Mouse (Mus musculus) splenic B cell, adult 2 months (primary cell): ENCODE data around the gene Slc30a1.

Experiments
- DNase-seq: peaks from one replicate; pipeline ENCODE4 v3.0.0-alpha.2; 2011; ENCODE audit warnings: low read depth, low spot score
- H3K27me3 ChIP-seq: 2 replicates; pipeline ENCODE4 v1.6.1; 2012; ENCODE audit warnings: mild to moderate bottlenecking, low read length, moderate library complexity, mixed read lengths; ENCODE audit not compliant: control insufficient read depth, poor library complexity, insufficient read depth, severe bottlenecking
- H3K36me3 ChIP-seq: 2 replicates; pipeline ENCODE4 v1.6.1; 2012; ENCODE audit warnings: mild to moderate bottlenecking, low read length, moderate library complexity, mixed read lengths; ENCODE audit not compliant: control insufficient read depth, poor library complexity, insufficient read depth, severe bottlenecking

The Slc30a1 gene

GRCm38 (mm10) chr1:191906571-191907430, at the start of gene Slc30a1:
Gene Slc30a1, plus strand, starts transcription at chr1:191906767.
- H3K36me3 ChIP-seq = peaks cover 3% of the 10 kb centered on the region; the same call in 1 of the 2 replicates
- DNase-seq = peak; percentile 98
- no peaks in the 10 kb centered on the region for H3K27me3 ChIP-seq

- DNase-seq = no peak
- Histone ChIP-seq H3K27me3 (no peaks in the 10 kb centered on the region), H3K36me3 (no peaks in the 10 kb centered on the region)
These were observed 49.5 kb upstream of the Slc30a1 start for GRCm38 (mm10) chr1:191856886-191857651.

GRCm38 (mm10) chr1:191858136-191858535, 48.4 kb upstream of the Slc30a1 start:
- H3K27me3 ChIP-seq = no peaks in the 10 kb centered on the region
- no peak for DNase-seq
- no peaks in the 10 kb centered on the region for H3K36me3 ChIP-seq

- Histone ChIP-seq H3K36me3 (no peaks in the 10 kb centered on the region), H3K27me3 (no peaks in the 10 kb centered on the region)
- no peak for DNase-seq
These were observed 46.7 kb upstream of the Slc30a1 start for GRCm38 (mm10) chr1:191859847-191860246.

DNA sequence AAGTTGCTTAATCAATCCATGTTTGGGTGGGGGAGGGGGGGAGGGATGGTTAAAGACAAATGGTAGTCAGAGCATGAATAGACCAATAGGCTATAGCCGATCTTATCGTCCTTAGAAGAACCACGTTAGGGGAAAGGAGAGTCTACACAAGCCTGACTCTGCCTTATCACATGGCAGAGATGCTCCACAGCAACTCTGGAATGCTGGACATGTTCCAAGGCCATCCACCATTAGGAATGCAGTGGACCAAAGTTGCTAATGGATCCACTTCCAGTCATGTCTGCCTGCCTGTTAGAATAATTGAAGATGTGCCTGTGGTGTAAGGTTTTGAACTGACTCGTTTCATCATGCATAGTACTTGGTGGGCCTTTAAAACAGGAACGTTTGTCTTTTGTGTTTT, 45.3 kb upstream of the Slc30a1 start:
- DNase-seq = no peak

DNA sequence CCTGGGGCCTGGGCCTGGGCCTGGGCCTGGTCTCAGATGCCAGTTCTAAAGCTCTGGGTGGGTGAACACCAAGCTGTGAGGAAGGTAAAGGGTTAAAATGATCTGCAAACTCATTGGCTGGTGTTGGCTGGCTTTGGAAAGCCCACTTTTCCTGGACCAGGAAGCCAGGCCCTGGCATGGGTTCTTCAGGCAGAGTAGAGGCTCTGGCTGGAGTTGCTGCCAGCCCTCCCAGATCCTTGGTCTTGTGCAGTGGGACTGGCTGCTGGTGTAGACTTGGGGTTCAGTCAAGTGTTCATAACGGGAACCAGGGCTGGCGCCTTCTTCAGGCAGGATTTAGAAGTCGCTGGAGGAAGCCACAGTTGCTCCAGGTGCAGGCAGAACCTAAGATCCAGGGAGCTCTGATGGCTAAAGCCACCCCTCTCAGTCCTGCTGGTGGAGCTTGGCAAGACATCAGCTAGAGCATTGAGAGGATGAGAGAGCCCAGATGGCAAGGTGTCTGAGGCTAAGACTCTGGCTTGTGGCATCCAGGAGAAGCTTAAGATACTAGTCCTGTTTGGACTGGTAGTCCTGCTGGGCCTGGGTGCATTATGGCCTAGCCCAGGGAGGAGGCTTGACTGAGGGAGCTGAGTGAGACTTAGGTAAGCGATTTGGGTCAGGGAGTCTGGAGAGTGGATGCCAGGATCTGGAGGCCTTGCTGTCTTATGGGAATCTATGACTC, 42.6 kb upstream of the Slc30a1 start:
- H3K36me3 ChIP-seq = no peaks in the 10 kb centered on the region
- no peak for DNase-seq
- H3K27me3 ChIP-seq = no peaks in the 10 kb centered on the region

More for the DNA sequence above, 45.3 kb upstream of the Slc30a1 start:
- Histone ChIP-seq H3K27me3 (no peaks in the 10 kb centered on the region), H3K36me3 (no peaks in the 10 kb centered on the region)

GRCm38 (mm10) chr1:191864551-191865027, 42.0 kb upstream of the Slc30a1 start:
- DNase-seq = no peak

GRCm38 (mm10) chr1:191872076-191872710, 34.4 kb upstream of the Slc30a1 start:
- no peaks in the 10 kb centered on the region for H3K36me3 ChIP-seq
- DNase-seq = no peak
- H3K27me3 ChIP-seq = no peaks in the 10 kb centered on the region

More at GRCm38 (mm10) chr1:191864551-191865027, 42.0 kb upstream of the Slc30a1 start:
- Histone ChIP-seq H3K36me3 (no peaks in the 10 kb centered on the region), H3K27me3 (no peaks in the 10 kb centered on the region)

GRCm38 (mm10) chr1:191875006-191875405, 31.6 kb upstream of the Slc30a1 start:
- Histone ChIP-seq H3K27me3 (no peaks in the 10 kb centered on the region), H3K36me3 (no peaks in the 10 kb centered on the region)
- no peak for DNase-seq

DNA sequence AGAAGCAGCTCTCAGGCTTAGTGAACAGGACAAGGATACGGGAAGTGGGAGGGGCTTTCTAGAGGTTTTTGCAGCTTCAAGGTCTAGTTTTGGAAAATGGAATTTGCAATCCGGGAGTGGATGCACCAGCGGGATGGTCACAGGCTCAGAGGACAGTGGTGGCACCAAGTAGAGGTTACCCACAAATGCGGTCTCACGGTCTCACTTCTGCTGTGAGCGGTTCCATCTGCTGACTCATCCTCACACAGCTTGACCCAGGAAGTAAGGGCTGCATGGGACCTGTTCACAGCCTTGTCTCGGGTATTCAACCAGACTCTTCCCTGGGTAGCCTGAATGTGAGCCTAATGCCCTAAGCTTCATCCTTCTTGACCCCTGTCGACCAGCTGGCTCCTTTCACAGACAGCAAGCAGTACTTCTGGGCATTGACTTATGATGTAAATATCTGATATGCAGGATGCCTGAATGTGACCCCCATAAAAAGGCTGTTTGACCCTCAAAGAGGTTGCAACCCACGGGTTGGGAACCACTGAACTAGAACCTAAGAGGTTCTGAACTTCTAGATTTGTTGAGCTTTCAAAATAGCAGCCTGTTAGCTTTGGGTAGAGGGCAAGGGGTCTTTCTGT, 30.8 kb upstream of the Slc30a1 start:
- DNase-seq = peak; percentile 6
- Histone ChIP-seq H3K36me3 (no peaks in the 10 kb centered on the region), H3K27me3 (no peaks in the 10 kb centered on the region)

GRCm38 (mm10) chr1:191877681-191878080, 28.9 kb upstream of the Slc30a1 start:
- Histone ChIP-seq H3K27me3 (peaks cover under 1% of the 10 kb centered on the region), H3K36me3 (no peaks in the 10 kb centered on the region)
- DNase-seq = no peak

DNA sequence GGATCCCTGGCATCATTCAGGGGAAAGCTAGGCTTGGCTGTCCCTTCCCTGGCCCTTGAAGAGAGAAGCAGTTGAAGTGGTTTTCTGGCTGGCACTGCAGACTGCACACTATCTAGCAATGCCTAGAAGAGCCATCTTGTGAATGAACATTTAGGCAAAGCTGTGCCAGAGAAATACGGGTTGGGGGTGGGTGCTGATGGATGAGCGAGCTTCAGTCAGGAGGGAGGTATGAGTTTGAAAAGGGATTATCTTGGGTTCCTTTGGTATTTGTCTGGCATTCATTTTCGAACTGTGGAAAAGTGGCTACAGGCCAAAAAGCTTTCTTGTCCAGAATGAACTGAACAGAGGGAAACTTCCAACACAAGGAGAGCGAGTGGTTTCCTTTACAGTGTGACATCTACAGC, 28.0 kb upstream of the Slc30a1 start:
- Histone ChIP-seq H3K36me3 (no peaks in the 10 kb centered on the region), H3K27me3 (peaks cover 2% of the 10 kb centered on the region)
- no peak for DNase-seq

- Histone ChIP-seq H3K27me3 (peaks cover 2% of the 10 kb centered on the region), H3K36me3 (no peaks in the 10 kb centered on the region)
- no peak for DNase-seq
These were observed 26.3 kb upstream of the Slc30a1 start for GRCm38 (mm10) chr1:191880247-191880646.
